Mouse (Mus musculus) E14TG2a.4 (cell line): ENCODE measurements around the gene Usp7.

Source experiments
- H3K27me3 ChIP-seq: 2 replicates; pipeline ENCODE4 v1.6.1; 2014; ENCODE audit warnings: low read length, control low read depth; ENCODE audit not compliant: insufficient read depth
- H3K36me3 ChIP-seq: 2 replicates; pipeline ENCODE4 v1.6.1; 2014; ENCODE audit warnings: low read length, control low read depth; ENCODE audit not compliant: insufficient read depth
- H3K4me1 ChIP-seq: replicated peaks from 2 replicates; pipeline ENCODE4 v1.6.1; 2014; ENCODE audit warnings: low read depth, low read length, control low read depth
- H3K4me3 ChIP-seq: replicated peaks from 2 replicates; pipeline ENCODE4 v1.5.1; 2014; ENCODE audit warnings: mild to moderate bottlenecking, low read length
- H3K9me3 ChIP-seq: 2 replicates; pipeline ENCODE4 v1.6.1; 2014; ENCODE audit warnings: low read length, control low read depth
- CTCF ChIP-seq: conservative IDR thresholded peaks from 2 replicates; pipeline ENCODE4 v1.5.1; 2014; ENCODE audit warnings: low read length
- NANOG ChIP-seq: IDR thresholded peaks from 2 replicates; pipeline ENCODE4 v1.6.1; 2014; ENCODE audit warnings: borderline replicate concordance, low read length, mixed read lengths
- POU5F1 ChIP-seq: IDR thresholded peaks from 2 replicates; pipeline ENCODE4 v1.6.1; 2014; ENCODE audit warnings: low read length, borderline replicate concordance

Usp7 gene

DNA sequence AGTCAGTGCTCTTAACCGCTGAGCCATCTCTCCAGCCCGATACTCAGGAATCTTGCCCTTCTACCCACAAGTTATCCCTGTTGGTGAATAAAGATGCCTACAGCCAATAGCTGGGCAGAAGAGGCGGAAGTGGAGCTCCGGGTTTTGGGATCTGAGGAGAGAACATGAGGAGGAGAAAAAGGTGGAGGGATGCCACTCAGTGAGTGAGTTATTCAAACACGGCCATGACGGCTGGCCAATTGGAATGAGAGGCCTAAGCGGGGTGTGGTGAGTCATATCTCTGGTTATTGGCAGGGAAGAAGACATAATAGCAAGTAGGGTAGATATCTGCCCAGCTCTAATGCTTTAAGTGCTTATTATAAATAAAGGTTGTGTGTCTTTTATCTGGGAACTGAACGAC lies 43.2 kb downstream of the Usp7 start:
- peaks cover 95% of the 10 kb centered on the region for H3K4me1 ChIP-seq
- no peak for TF ChIP-seq POU5F1
- H3K9me3 ChIP-seq = no peaks in the 10 kb centered on the region
- H3K27me3 ChIP-seq = no peaks in the 10 kb centered on the region
- H3K4me3 ChIP-seq = no peak overlapping the region
- H3K36me3 ChIP-seq = peaks cover 93% of the 10 kb centered on the region

DNA sequence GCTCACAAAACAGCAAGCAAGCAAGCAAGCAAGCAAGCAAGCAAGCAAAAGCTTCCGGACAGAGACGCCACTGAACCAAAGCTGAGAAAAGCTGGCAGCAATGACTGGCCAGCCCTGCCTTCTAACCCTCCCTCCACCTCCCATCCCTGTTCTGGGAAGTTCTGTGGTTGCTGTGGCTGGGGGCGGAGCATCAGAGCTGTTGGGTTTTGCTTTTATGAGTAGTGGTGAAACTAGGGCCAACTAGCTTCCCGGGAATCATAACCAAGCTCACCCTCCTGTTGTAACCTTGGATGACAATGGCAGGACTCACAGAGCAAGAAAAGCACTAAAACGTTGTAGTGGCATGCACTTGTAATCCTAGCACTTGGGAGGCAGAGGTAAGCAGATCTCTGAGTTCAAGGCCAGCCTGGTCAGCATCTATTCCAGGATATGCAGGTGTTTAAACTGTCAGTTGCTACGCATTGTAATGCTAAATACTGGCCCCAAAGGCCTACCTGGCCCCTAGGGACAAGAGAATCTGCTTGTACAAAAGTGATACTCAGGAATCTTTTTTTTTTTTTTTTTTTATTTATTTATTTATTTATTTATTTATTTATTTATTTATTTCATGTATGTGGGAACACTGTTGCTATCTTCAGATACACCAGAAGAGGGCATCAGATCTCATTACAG lies 43.8 kb downstream of the Usp7 start:
- no peaks in the 10 kb centered on the region for H3K9me3 ChIP-seq
- H3K27me3 ChIP-seq = no peaks in the 10 kb centered on the region
- H3K36me3 ChIP-seq = peaks cover 94% of the 10 kb centered on the region
- H3K4me1 ChIP-seq = peaks cover 95% of the 10 kb centered on the region
- peak overlapping the region; percentile 41 for H3K4me3 ChIP-seq
- TF ChIP-seq NANOG = no peak
- no peak for TF ChIP-seq CTCF
- no peak for TF ChIP-seq POU5F1

DNA sequence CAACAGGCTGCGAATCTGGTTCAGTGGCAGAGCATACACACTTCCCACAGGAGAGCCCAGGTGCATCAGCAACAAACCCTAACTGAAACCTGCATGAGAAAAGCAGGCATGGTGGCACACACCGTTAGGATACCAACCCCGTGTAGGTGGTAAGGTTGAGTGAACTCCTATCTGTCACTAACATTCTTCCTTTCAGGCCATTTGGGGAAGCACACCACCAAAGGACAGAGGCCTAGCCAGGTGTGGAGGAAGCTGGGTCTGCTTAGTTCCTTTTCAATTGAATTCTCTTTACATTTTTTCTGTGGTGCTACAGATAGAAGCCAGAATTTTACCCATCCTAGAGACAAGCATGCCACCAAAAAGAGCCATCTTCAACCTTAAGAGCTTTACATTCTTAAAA lies 44.3 kb downstream of the Usp7 start:
- no peaks in the 10 kb centered on the region for H3K27me3 ChIP-seq
- no peaks in the 10 kb centered on the region for H3K9me3 ChIP-seq
- peaks cover 95% of the 10 kb centered on the region for H3K4me1 ChIP-seq
- TF ChIP-seq NANOG (no peak), POU5F1 (no peak), CTCF (no peak)
- H3K36me3 ChIP-seq = peaks cover 94% of the 10 kb centered on the region
- peak overlapping the region; percentile 41 for H3K4me3 ChIP-seq

DNA sequence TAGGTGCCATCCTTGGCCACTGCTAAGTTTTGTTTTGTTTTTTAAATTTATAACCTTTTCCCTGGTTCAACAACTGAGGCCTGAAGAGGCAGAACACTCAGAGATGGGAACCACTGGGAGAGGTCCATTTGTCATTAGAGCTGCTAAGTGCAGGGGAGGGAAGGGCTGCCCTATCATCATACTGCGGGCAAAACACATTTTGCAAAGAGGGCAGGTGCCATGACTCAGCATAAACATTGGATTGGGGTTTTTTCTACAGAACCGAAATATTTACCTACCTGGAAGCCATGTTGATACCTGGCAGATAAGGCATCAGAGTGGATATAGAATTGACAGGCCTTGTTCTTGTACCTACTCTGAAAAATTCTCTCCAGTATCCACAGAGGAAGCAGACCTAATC lies 45.6 kb downstream of the Usp7 start:
- no peak for TF ChIP-seq CTCF
- no peak for TF ChIP-seq POU5F1
- no peak for TF ChIP-seq NANOG
- Histone ChIP-seq H3K36me3 (peaks cover 92% of the 10 kb centered on the region), H3K4me3 (no peak overlapping the region; the same call in 1 of the 2 replicates), H3K4me1 (peaks cover 91% of the 10 kb centered on the region), H3K9me3 (no peaks in the 10 kb centered on the region), H3K27me3 (no peaks in the 10 kb centered on the region)

DNA sequence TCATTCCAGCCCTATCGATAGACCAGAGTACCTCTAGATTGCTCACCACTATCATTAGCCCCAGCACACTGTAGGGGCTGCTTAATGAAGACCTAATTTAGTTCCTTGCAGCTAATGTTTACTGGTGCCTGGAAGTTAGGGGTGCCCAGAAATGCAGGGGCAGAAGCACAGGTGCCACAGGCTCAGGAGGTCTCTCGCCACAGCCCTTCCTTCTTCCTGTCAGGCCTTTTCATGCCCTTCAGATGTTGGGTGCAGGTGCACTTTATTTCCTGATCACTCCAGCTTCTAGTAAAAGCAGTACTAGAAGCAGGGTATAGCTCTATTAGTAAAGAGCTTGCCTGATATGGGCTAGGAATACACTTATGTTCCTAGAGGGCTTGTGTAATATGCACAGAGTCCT lies 46.4 kb downstream of the Usp7 start:
- TF ChIP-seq POU5F1 = no peak

GRCm38 (mm10) chr16:8743989-8744388 lies 48.1 kb downstream of the Usp7 start:
- H3K36me3 ChIP-seq = peaks cover 80% of the 10 kb centered on the region
- no peaks in the 10 kb centered on the region for H3K9me3 ChIP-seq
- TF ChIP-seq CTCF (no peak), POU5F1 (no peak), NANOG (no peak)
- H3K27me3 ChIP-seq = no peaks in the 10 kb centered on the region
- H3K4me3 ChIP-seq = no peak overlapping the region
- peaks cover 88% of the 10 kb centered on the region for H3K4me1 ChIP-seq

More for the DNA sequence above, 46.4 kb downstream of the Usp7 start:
- Histone ChIP-seq H3K9me3 (no peaks in the 10 kb centered on the region), H3K4me3 (no peak overlapping the region), H3K36me3 (peaks cover 92% of the 10 kb centered on the region), H3K4me1 (peaks cover 89% of the 10 kb centered on the region), H3K27me3 (no peaks in the 10 kb centered on the region)

DNA sequence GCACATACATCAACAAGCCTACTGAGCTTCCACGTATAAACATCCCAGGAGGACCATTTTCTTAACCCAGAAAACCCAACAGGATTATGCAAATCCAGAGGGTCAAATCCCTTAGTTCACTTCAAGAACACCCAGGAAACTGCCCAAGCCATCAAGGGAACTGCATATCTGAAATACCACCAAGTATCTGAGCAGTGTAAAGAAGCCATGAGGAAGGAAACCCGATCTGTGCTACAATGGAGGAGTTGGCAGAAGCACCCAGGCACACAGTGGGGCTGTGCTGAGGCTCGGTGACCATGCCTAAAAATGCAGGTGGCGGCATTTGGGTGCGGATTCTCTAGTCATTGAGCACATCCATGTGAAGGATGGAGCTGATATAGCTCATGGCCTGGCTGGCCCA lies 50.4 kb downstream of the Usp7 start:
- Histone ChIP-seq H3K36me3 (peaks cover 68% of the 10 kb centered on the region), H3K4me1 (peaks cover 75% of the 10 kb centered on the region), H3K4me3 (no peak overlapping the region), H3K27me3 (no peaks in the 10 kb centered on the region), H3K9me3 (no peaks in the 10 kb centered on the region)
- TF ChIP-seq NANOG (no peak), POU5F1 (no peak), CTCF (no peak)

- no peak overlapping the region for H3K4me3 ChIP-seq
- peaks cover 66% of the 10 kb centered on the region for H3K36me3 ChIP-seq
- TF ChIP-seq POU5F1 (no peak), CTCF (no peak), NANOG (no peak)
- H3K4me1 ChIP-seq = peaks cover 75% of the 10 kb centered on the region
- no peaks in the 10 kb centered on the region for H3K9me3 ChIP-seq
- no peaks in the 10 kb centered on the region for H3K27me3 ChIP-seq
Observed at GRCm38 (mm10) chr16:8741110-8741509, 51.0 kb downstream of the Usp7 start.
